Mouse (Mus musculus) embryonic fibroblast, embryonic 13.5 days (primary cell): ENCODE results near the gene Unc5cl. TPM values are rescaled to one million over a fixed set of nuclear protein-coding genes. Genes with fewer than 3 reads are reported as not detected.

ENCODE experiments used
- H3K27ac ChIP-seq: 2 replicates; pipeline ENCODE4 v1.5.1; 2012; ENCODE audit warnings: low read length, control low read depth, inconsistent platforms; ENCODE audit not compliant: insufficient read depth
- H3K4me1 ChIP-seq: 2 replicates; pipeline ENCODE4 v1.6.1; 2011; ENCODE audit warnings: low read length; ENCODE audit not compliant: control insufficient read depth, insufficient read depth
- H3K4me3 ChIP-seq: 2 replicates; pipeline ENCODE4 v1.5.1; 2011; ENCODE audit warnings: mild to moderate bottlenecking, control low read depth, low read length; ENCODE audit not compliant: insufficient read depth
- CTCF ChIP-seq: IDR thresholded peaks from 2 replicates; pipeline ENCODE4 v1.5.1; 2011; ENCODE audit warnings: mild to moderate bottlenecking, control low read depth, low read length, moderate library complexity, borderline replicate concordance; ENCODE audit not compliant: insufficient read depth
- POLR2A ChIP-seq: IDR thresholded peaks from 2 replicates; pipeline ENCODE4 v1.6.1; 2011; ENCODE audit warnings: low read depth, mild to moderate bottlenecking, control low read depth, low read length, moderate library complexity
- polyA plus RNA-seq: library from polyadenylated mRNA; stranded (reverse); fragments of >200 nt; gene quantifications from 2 replicates; pipeline ENCODE4 v1.2.4, GENCODE M21; 2011; ENCODE audit warnings: low read depth; ENCODE audit not compliant: missing spikeins, insufficient read length

Gene Unc5cl
- polyA plus RNA-seq, result not detected in 2 replicates

GRCm38 (mm10) chr17:48454688-48455087 is at the start of gene Unc5cl:
Unc5cl (plus strand) TSS chr17:48454901.
- Histone ChIP-seq H3K4me3 (no peak within 1 kb of the TSS), H3K27ac (no peak within 1 kb of the TSS), H3K4me1 (no peaks in the 10 kb centered on the region)
- TF ChIP-seq CTCF (no peak), POLR2A (no peak)

GRCm38 (mm10) chr17:48407154-48407553 is 47.5 kb upstream of the Unc5cl start:
- H3K27ac ChIP-seq, result no peak overlapping the region
- H3K4me3 ChIP-seq, result no peak overlapping the region; the same call in none of the 2 replicates
- TF ChIP-seq CTCF (no peak), POLR2A (no peak)
- H3K4me1 ChIP-seq, result peaks cover 6% of the 10 kb centered on the region

GRCm38 (mm10) chr17:48407910-48408525 is 46.7 kb upstream of the Unc5cl start:
- Histone ChIP-seq H3K4me3 (peak overlapping the region; percentile 93), H3K27ac (peak overlapping the region; percentile 96), H3K4me1 (peaks cover 6% of the 10 kb centered on the region)
- TF ChIP-seq CTCF, result no peak
- 0 out of 2 replicates have a peak, but pooled peaks have one; percentile 10 for TF ChIP-seq POLR2A

- peak overlapping the region; percentile 96 for H3K27ac ChIP-seq
- H3K4me3 ChIP-seq, result peak overlapping the region; percentile 93
- H3K4me1 ChIP-seq, result peaks cover 6% of the 10 kb centered on the region
- TF ChIP-seq CTCF, result no peak
- TF ChIP-seq POLR2A, result peak; percentile 62
These were observed 46.0 kb upstream of the Unc5cl start for GRCm38 (mm10) chr17:48408526-48409291.

GRCm38 (mm10) chr17:48409380-48410298 is 45.1 kb upstream of the Unc5cl start, which contains the start of the genes Nfya and Oard1:
Nfya (minus strand) TSS chr17:48409906.
Oard1 (plus strand) TSS chr17:48410014.
- Histone ChIP-seq H3K4me1 (peaks cover 6% of the 10 kb centered on the region), H3K4me3 (peak within 1 kb of the TSS; percentile 93), H3K27ac (peak within 1 kb of the TSS; percentile 96)
- peak; percentile 37 for TF ChIP-seq POLR2A
- TF ChIP-seq CTCF, result no peak

- TF ChIP-seq POLR2A (peak; percentile 39), CTCF (no peak)
- Histone ChIP-seq H3K27ac (peak overlapping the region; percentile 90), H3K4me1 (peaks cover 6% of the 10 kb centered on the region), H3K4me3 (peak overlapping the region; percentile 65)
These were observed 44.4 kb upstream of the Unc5cl start for GRCm38 (mm10) chr17:48410299-48410785.

GRCm38 (mm10) chr17:48411241-48411640 is 43.5 kb upstream of the Unc5cl start:
- Histone ChIP-seq H3K4me1 (peaks cover 6% of the 10 kb centered on the region), H3K4me3 (peak overlapping the region; percentile 65), H3K27ac (peak overlapping the region; percentile 90)
- TF ChIP-seq POLR2A, result no peak
- TF ChIP-seq CTCF, result no peak

GRCm38 (mm10) chr17:48416011-48416410 is 38.7 kb upstream of the Unc5cl start:
- no peak overlapping the region for H3K4me3 ChIP-seq
- TF ChIP-seq POLR2A, result no peak
- no peak for TF ChIP-seq CTCF
- no peak overlapping the region for H3K27ac ChIP-seq
- H3K4me1 ChIP-seq, result no peaks in the 10 kb centered on the region
